Mouse (Mus musculus): Measurements from ENCODE around the gene Adgrf1. TPM values are rescaled to one million over a fixed set of nuclear protein-coding genes. Genes with fewer than 3 reads are reported as not detected.

Adgrf1 gene
- polyA plus RNA-seq, 1 experiment: not detected

DNA sequence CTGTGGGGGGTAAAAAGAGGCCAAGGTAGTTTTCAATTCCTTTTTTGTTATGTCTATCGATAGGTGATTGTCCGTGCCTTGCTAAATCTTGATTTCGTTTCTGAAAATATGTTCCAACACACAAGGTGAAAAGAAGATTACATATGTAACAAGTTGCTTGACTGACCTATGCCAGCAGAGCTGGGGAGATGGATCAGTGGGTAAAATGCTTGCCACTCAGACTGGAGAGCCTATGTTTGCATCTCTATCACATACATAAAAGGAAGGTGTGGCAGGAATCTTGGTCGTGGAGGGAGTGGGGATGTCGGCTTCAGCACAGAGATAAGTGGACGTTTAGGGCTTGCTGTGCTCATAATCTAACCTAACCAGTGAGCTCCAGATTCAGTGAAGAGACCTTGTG lies 93.8 kb downstream of the Adgrf1 start:
- Histone ChIP-seq H3K4me3 (ENCODE audit: insufficient read depth, low read depth, low read length) (peak overlapping the region; percentile 5; the same call in 1 of the 2 replicates), H3K27ac (replicated peaks; ENCODE audit: low read depth, low read length) (peak overlapping the region; percentile 100), H3K4me1 (ENCODE audit: control insufficient read depth, insufficient read depth, insufficient read length, low read length) (peaks cover 18% of the 10 kb centered on the region)

DNA sequence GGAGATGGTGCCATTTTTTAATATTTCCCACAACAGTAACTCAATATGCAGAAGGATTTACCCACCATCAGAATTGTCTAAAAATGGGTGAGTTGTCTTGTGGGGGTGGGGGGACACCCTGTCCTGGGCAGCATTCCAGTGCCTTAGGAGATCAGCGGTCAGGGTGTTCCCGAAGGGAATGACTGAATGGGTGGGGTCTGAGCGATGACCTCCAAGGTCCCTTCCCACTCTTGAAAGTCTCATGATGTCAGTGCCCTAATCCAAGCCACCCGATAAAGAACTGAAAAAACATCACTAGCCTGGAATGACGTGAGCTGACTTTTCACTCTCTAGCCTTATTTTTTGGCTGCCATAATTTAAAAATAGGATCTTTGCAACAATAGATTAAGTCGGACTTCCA lies 95.2 kb downstream of the Adgrf1 start:
- Histone ChIP-seq H3K27ac (replicated peaks; ENCODE audit: low read depth, low read length) (peak overlapping the region; percentile 100), H3K4me3 (ENCODE audit: insufficient read depth, low read depth, low read length) (peak overlapping the region; percentile 2; the same call in 1 of the 2 replicates), H3K4me1 (ENCODE audit: control insufficient read depth, insufficient read depth, insufficient read length, low read length) (peaks cover 27% of the 10 kb centered on the region)

DNA sequence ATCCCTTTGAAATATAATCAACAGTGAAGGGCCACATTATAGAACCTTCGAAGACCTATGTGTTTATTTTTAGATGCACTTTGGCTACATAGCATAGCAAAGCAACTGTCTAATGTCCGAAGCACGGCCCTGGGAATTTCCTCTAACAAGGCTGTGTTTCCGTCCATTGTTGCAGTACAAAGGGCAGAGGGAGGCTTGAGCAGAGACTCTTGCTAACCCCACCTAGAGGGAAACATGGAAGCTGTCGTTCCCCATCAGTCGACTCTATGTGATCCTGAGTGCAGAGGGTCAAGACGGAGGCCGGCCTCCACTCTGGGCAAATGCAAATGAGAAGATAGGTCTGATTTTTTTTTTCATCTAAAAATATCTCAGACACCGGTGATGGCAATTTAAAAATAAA lies 96.4 kb downstream of the Adgrf1 start:
- Histone ChIP-seq H3K4me1 (ENCODE audit: control insufficient read depth, insufficient read depth, insufficient read length, low read length) (peaks cover 27% of the 10 kb centered on the region), H3K27ac (replicated peaks; ENCODE audit: low read depth, low read length) (peak overlapping the region; percentile 100), H3K4me3 (ENCODE audit: insufficient read depth, low read depth, low read length) (peak overlapping the region; percentile 10; the same call in 1 of the 2 replicates)

DNA sequence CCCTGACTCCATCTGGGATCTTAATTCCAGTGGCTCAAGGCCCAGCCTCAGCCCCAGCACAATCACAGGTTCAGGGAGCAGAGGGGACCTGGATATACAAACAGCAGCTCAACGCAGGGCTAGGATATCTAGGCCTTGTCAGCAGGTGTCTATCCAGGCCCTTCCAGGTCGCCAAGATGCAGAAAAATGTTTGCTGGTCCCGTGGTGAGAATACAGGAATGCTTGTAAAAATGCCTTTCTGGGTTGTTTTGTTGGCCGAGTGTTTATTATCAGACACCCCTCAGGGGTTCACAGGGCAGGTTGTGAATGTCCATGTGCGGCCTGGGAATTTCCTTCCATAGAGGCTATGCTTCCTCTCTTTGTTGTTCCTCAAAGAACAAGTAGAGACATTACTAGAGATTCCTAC lies 98.0 kb downstream of the Adgrf1 start:
- peak overlapping the region; percentile 97 for H3K27ac ChIP-seq (replicated peaks; ENCODE audit: low read depth, low read length)
- peak overlapping the region; percentile 46 for H3K4me3 ChIP-seq (ENCODE audit: insufficient read depth, low read depth, low read length)
- peaks cover 32% of the 10 kb centered on the region for H3K4me1 ChIP-seq (ENCODE audit: control insufficient read depth, insufficient read depth, insufficient read length, low read length)

DNA sequence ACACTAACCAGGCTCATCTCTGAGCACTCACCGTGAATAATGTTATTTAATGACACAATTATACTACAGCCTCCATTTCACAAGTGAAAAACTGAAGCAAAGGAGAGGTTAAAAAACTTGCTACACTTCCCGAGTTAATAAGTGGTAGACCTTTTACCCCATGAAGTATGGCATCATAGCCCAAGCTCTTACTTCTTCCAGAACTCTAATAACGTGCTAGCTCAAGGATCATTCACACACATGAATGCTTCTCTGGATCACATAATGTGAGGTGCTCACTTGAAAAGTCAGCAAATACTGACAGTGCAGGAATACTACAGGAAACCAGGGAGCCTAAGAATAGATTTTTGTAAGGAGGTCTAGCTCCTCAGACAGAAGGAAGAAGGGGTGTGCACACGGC lies 102.5 kb downstream of the Adgrf1 start:
- H3K4me3 ChIP-seq (ENCODE audit: insufficient read depth, low read depth, low read length): no peak overlapping the region
- H3K27ac ChIP-seq (replicated peaks; ENCODE audit: low read depth, low read length): 0 out of 2 replicates have a peak overlapping the region, but pooled peaks have one; percentile 28
- H3K4me1 ChIP-seq (ENCODE audit: control insufficient read depth, insufficient read depth, insufficient read length, low read length): peaks cover 47% of the 10 kb centered on the region

DNA sequence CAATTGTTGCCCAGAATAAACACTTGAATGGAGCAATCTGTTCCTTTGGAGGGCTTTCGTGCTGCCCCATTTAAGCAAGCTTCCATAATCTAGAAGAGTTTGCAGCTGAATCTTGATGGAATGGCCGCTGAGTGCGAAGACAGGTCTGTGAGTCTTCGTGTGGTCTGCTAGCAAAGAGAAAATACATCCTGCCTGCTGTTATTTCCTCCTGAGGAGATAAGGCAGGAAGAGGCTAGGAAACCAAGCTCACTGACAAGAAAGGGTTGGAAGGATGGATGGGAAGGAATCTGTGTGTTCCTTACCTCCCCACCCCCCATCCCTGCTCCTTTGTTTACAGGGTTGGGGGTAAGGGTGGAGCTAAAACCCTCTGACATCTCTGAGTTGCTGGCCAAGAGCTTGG lies 103.9 kb downstream of the Adgrf1 start:
- Histone ChIP-seq H3K27ac (replicated peaks; ENCODE audit: low read depth, low read length) (peak overlapping the region; percentile 75), H3K4me3 (ENCODE audit: insufficient read depth, low read depth, low read length) (no peak overlapping the region), H3K4me1 (ENCODE audit: control insufficient read depth, insufficient read depth, insufficient read length, low read length) (peaks cover 45% of the 10 kb centered on the region)

Other genes with a start within 250 kb of the Adgrf1 start
- 51.4 and 76.4 TPM in 2 replicates for gene Adgrf5, start 90.1 kb downstream of the Adgrf1 start, polyA plus RNA-seq (2012; ENCODE audit: insufficient read depth, insufficient read length, missing spikeins)
- not detected in 2 replicates for gene Mep1a, start 232.5 kb downstream of the Adgrf1 start, polyA plus RNA-seq (2012; ENCODE audit: insufficient read depth, insufficient read length, missing spikeins)